Mouse (Mus musculus): ENCODE results near the gene Ndst2. TPM values are rescaled to one million over a fixed set of nuclear protein-coding genes. Genes with fewer than 3 reads are reported as not detected.

The Ndst2 gene
- 27.9 and 29.2 TPM in 2 replicates for polyA plus RNA-seq (2016; fragmentation: Nextera tagmentation; extraction: Ambion mirVana)

DNA sequence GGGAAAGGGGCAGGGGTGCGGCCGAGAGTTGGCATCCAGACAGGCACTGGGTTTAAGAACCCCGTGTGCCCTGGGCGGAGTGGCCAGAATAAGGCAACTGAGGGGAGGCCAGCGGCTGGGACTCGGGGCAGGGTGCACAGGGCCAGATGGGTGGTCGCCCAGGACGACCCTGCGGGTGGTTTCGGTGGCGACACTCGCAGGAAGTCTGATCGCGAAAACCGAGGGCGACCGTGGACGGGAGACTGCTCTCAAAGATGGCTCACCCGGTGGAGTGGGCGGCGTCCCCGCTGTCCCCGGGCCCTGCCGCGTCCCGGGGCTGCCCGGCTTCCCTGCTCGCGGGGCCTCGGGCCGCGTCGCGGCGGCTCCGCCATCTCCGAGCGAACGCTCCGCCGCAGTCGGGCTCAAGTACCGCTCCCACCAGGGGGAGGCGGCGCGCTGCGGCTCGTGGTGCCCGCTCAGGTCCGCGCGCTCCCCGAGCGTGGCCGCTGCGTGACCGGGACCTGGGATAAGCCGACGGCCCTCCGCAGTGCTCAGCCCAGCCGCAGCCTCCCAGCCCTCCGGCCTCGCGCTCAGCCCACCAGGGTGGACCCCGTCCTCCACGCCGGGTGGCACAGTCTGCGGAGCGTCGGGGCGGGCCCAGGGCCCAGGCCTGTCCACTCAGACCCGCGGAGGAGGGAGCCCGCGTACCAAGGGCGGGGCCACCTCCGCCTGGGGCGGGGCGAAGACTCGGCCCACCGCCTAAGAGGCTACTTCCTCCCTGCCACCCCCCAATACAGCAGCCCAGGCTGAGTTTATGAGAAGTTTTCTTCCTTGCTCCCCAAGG lies at the start of gene Ndst2:
TSS of gene Ndst2 (minus strand) at position 611 of the 823 bp plus-strand sequence.
- WGBS: under 1% methylated on average over 80 of the region's 81 CpGs
- DNase-seq (ENCODE audit: low spot score): peak; percentile 91
- peaks cover 76% of the 10 kb centered on the region for H3K36me3 ChIP-seq

DNA sequence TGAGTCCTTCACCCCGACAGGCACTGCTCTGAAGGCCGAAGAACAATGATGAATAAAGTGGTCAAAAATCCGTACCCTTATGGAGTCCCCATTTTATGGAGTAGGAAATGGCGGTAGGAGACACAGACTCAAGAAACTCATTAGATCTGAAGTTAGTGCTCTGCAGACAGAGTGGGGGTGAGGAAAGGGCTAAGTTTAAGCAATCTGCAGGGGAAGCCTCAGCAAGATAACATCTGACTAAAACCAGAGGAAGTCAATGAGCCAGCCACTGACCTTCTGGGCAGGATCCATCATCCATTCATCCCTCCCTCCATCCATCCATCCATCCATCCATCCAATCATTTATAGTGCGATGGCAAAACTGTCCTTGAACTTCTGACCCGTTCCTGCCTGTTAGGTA lies 49.2 kb upstream of the Ndst2 start:
- no peak overlapping the region for H3K4me3 ChIP-seq
- DNase-seq (ENCODE audit: low spot score): no peak
- peaks cover 20% of the 10 kb centered on the region for H3K4me1 ChIP-seq
- H3K27ac ChIP-seq: no peak overlapping the region
- H3K36me3 ChIP-seq: peaks cover 97% of the 10 kb centered on the region
- WGBS: 96% methylated on average over 6 of the region's 6 CpGs
- H3K9me3 ChIP-seq (replicated peaks): no peaks in the 10 kb centered on the region
- no peaks in the 10 kb centered on the region for H3K27me3 ChIP-seq (ENCODE audit: low read depth, poor library complexity, severe bottlenecking)

More for the DNA sequence above, at the start of gene Ndst2:
- peak within 1 kb of the TSS; percentile 97 for H3K27ac ChIP-seq
- peak within 1 kb of the TSS; percentile 94 for H3K4me3 ChIP-seq
- H3K9me3 ChIP-seq (replicated peaks): no peaks in the 10 kb centered on the region
- no peaks in the 10 kb centered on the region for H3K27me3 ChIP-seq (ENCODE audit: low read depth, poor library complexity, severe bottlenecking)
- peaks cover 26% of the 10 kb centered on the region for H3K4me1 ChIP-seq

DNA sequence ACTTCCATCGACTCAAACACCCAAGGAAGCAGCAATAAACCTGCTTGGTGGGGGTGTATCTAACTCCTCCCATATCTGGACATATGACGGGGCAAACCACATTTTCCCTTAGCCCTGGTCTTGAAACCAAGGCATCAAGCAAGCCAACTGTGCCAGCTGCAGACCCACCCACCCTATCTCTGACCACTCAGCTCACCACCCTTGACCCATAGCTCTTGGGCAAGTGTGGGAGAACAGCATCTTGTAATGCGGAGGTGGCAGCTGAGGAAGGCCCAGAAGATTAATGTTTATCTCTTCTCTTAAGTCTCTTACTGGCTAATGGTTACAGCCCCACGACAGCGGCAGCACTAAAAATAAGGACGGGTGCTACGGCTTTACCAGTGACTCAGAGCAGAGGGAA lies 48.5 kb upstream of the Ndst2 start:
- Histone ChIP-seq H3K4me3 (no peak overlapping the region), H3K36me3 (peaks cover 97% of the 10 kb centered on the region), H3K27me3 (ENCODE audit: low read depth, poor library complexity, severe bottlenecking) (no peaks in the 10 kb centered on the region), H3K27ac (no peak overlapping the region), H3K9me3 (replicated peaks) (no peaks in the 10 kb centered on the region), H3K4me1 (peaks cover 20% of the 10 kb centered on the region)
- 89% methylated on average over 7 of the region's 7 CpGs for WGBS
- no peak for DNase-seq (ENCODE audit: low spot score)

DNA sequence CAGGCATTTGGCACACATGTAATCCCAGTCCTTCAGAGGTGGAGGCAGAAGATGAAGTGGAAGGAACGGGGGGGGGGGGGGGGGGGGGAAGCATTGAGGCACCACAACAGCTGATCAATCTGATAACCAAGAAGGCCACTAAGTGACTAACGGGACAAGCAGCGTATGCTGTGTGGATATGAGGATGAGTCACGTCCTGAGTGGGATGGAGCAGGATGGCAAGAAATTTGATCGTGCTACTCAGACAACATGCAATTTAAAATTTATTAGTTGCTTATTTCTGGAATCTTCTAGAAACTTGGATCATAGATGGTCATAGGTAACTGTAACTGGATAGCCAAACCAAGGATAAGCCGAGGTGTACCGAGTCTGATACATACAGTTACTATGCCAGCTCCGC lies 45.9 kb upstream of the Ndst2 start:
- Histone ChIP-seq H3K4me1 (peaks cover 11% of the 10 kb centered on the region), H3K4me3 (no peak overlapping the region), H3K9me3 (replicated peaks) (no peaks in the 10 kb centered on the region), H3K27me3 (ENCODE audit: low read depth, poor library complexity, severe bottlenecking) (no peaks in the 10 kb centered on the region), H3K27ac (no peak overlapping the region), H3K36me3 (peaks cover 95% of the 10 kb centered on the region)
- DNase-seq (ENCODE audit: low spot score): no peak
- 95% methylated on average over 8 of the region's 8 CpGs for WGBS

DNA sequence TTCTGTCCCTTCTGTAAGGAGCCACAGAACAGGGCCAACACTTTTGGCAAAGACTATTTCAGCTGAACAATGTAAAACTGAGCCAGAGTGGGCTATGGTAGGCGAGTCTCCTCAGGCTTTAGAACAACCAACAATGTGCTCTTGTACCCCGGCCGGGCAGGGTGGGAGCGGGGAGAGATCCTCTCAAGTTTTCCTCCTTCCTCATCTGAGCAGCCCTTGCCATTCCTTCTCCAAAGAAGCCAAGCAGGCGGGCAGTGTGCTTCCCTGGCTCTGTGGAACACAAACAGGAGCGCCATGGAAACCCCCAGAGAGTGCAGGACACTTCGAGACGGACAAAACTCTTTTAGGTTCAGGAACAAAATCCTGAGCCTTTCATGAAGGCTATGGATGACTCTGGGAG lies 44.1 kb upstream of the Ndst2 start:
- no peak overlapping the region for H3K4me3 ChIP-seq
- 95% methylated on average over 8 of the region's 8 CpGs for WGBS
- no peaks in the 10 kb centered on the region for H3K9me3 ChIP-seq (replicated peaks)
- DNase-seq (ENCODE audit: low spot score): no peak
- no peaks in the 10 kb centered on the region for H3K27me3 ChIP-seq (ENCODE audit: low read depth, poor library complexity, severe bottlenecking)
- H3K36me3 ChIP-seq: peaks cover 78% of the 10 kb centered on the region
- no peak overlapping the region for H3K27ac ChIP-seq
- H3K4me1 ChIP-seq: peaks cover 10% of the 10 kb centered on the region

DNA sequence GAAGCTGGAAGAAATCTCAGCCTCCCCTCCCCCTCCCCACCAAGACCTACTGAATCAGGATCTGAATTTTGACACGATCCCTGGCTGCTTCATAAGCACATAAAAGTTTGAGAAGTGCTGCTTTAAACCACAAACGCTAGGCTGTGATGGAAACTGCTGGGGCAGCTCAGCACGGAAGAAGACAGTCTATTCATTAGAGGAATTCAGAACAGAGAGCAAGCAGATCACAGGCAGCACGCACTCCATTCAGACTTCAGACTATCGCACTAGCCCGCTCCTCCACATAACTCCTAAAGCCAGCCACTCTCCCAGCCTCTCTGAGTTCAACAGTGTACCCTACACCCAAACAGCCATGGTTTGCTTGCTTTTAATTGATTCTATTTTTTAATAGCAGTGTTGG lies 41.3 kb upstream of the Ndst2 start:
- Histone ChIP-seq H3K9me3 (replicated peaks) (no peaks in the 10 kb centered on the region), H3K36me3 (peaks cover 66% of the 10 kb centered on the region), H3K27me3 (ENCODE audit: low read depth, poor library complexity, severe bottlenecking) (no peaks in the 10 kb centered on the region), H3K4me1 (peaks cover 10% of the 10 kb centered on the region), H3K27ac (no peak overlapping the region; the same call in 1 of the 2 replicates), H3K4me3 (no peak overlapping the region)
- 61% methylated on average over 6 of the region's 6 CpGs for WGBS
- DNase-seq (ENCODE audit: low spot score): no peak

DNA sequence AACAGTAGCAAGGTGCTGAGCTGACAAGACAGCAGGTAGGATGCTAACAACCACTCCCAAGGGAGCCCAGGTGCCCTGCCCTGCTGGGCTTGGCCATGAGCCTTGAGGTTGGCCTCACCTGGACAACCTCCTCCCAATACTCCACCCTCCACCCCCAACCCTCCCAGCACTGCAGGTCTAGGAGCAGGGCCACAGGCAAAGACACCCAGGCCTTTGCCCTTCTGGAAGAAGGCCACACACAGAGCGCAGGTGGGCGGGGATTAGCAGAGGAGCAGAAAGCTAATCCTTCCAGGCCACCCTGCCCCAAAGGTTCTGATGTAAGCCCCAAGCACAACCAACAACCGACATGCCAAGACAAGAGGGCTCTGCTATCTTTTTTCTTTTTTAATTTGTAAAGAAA lies 39.0 kb upstream of the Ndst2 start:
- H3K36me3 ChIP-seq: peaks cover 69% of the 10 kb centered on the region
- no peak for DNase-seq (ENCODE audit: low spot score)
- no peak overlapping the region for H3K27ac ChIP-seq
- H3K4me1 ChIP-seq: peaks cover 10% of the 10 kb centered on the region
- no peaks in the 10 kb centered on the region for H3K9me3 ChIP-seq (replicated peaks)
- no peak overlapping the region for H3K4me3 ChIP-seq
- WGBS: 63% methylated on average over 3 of the region's 3 CpGs
- no peaks in the 10 kb centered on the region for H3K27me3 ChIP-seq (ENCODE audit: low read depth, poor library complexity, severe bottlenecking)

DNA sequence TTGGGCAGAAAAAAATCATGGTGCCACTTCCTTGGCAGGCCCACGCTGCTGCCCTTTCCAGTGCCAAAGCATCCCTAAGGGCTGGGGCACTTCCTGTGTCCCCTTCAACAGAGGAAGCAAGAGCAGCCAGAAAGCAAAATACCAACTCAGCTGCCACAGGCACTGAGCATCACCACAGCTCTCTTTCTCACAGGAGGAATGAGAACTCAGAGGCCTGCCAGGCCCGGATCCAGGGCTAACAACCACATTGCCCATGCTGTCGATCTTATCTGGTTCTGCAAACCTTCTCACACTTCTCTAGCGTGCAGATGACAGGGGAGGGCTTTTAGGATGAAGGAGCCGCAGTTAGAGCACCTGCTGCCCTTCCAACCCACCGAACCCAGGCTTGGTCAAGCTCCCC lies 38.4 kb upstream of the Ndst2 start:
- no peak overlapping the region for H3K27ac ChIP-seq
- DNase-seq (ENCODE audit: low spot score): no peak
- no peak overlapping the region for H3K4me3 ChIP-seq
- H3K36me3 ChIP-seq: peaks cover 69% of the 10 kb centered on the region
- peaks cover 10% of the 10 kb centered on the region for H3K4me1 ChIP-seq
- H3K27me3 ChIP-seq (ENCODE audit: low read depth, poor library complexity, severe bottlenecking): no peaks in the 10 kb centered on the region
- no peaks in the 10 kb centered on the region for H3K9me3 ChIP-seq (replicated peaks)
- WGBS: 88% methylated on average over 6 of the region's 6 CpGs

DNA sequence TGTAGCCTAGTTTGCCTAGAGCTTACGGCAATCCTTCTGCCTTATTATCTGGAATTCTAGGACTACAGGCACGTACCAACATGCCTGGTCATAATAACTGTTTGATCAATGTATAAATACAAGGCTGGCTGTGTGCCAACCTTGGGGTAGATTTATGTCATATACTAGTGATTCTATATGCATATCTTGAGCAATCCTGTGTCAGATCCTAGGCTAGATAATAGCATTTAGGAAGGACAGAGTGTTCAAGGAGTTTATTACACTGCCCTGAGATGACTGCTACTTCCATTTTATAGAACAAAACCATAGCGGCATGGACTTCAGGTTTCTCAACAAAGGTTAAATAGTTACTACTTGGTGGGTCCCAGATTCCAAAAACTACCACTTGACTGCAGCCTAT lies 37.6 kb upstream of the Ndst2 start:
- peaks cover 10% of the 10 kb centered on the region for H3K4me1 ChIP-seq
- no peaks in the 10 kb centered on the region for H3K27me3 ChIP-seq (ENCODE audit: low read depth, poor library complexity, severe bottlenecking)
- no peak overlapping the region for H3K27ac ChIP-seq
- WGBS: 93% methylated on average over 3 of the region's 3 CpGs
- no peak overlapping the region for H3K4me3 ChIP-seq
- no peak for DNase-seq (ENCODE audit: low spot score)
- H3K9me3 ChIP-seq (replicated peaks): no peaks in the 10 kb centered on the region
- peaks cover 67% of the 10 kb centered on the region for H3K36me3 ChIP-seq

DNA sequence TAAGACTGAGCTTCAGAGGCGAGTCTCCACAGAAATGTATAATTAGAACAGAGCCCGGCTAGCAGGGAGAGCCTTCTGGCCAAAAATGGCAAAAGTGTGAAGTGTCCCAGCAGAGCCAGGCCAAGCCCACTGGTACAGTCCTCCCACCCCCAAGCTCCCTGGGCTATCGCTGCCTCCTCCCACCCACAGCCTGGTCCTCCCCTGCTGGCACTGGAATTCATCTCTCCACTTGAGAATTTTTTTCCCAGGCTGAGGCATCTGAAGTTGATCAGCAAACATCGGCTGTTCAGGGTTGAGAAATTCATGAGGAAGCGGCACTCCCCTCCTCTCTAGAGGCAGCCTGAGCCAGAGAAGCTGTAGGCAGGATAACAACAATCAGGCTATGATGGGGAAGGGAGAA lies 34.2 kb upstream of the Ndst2 start:
- no peak for DNase-seq (ENCODE audit: low spot score)

DNA sequence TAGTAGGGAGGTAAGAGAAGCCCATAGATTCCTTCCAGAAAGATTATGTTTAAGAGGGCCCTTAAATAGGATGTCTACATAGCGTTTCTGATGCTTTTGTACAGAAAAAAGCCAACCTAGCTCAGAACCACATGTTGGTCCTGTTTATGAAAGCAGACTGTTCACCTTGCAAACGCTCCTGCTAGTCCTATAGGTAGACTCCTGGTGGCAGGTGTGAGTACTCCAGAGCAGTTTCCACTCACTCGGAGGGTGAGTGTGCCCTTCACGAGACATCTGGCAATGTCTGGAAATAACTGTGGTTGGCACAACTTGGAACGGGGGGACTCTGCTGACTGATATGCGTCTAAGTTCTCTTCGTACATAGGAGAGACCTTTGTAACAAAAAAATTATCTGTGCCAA lies 33.6 kb upstream of the Ndst2 start:
- 94% methylated on average over 7 of the region's 7 CpGs for WGBS
- H3K36me3 ChIP-seq: peaks cover 82% of the 10 kb centered on the region
- no peak overlapping the region for H3K27ac ChIP-seq
- H3K9me3 ChIP-seq (replicated peaks): no peaks in the 10 kb centered on the region
- DNase-seq (ENCODE audit: low spot score): no peak
- 0 out of 2 replicates have a peak, but pooled peaks cover 3% of the 10 kb centered on the region for H3K4me1 ChIP-seq
- no peaks in the 10 kb centered on the region for H3K27me3 ChIP-seq (ENCODE audit: low read depth, poor library complexity, severe bottlenecking)
- no peak overlapping the region for H3K4me3 ChIP-seq

More for the DNA sequence above, 34.2 kb upstream of the Ndst2 start:
- 90% methylated on average over 5 of the region's 5 CpGs for WGBS
- Histone ChIP-seq H3K36me3 (peaks cover 76% of the 10 kb centered on the region), H3K4me3 (no peak overlapping the region), H3K4me1 (peaks cover 3% of the 10 kb centered on the region; the same call in 1 of the 2 replicates), H3K27me3 (ENCODE audit: low read depth, poor library complexity, severe bottlenecking) (no peaks in the 10 kb centered on the region), H3K9me3 (replicated peaks) (no peaks in the 10 kb centered on the region), H3K27ac (no peak overlapping the region)

DNA sequence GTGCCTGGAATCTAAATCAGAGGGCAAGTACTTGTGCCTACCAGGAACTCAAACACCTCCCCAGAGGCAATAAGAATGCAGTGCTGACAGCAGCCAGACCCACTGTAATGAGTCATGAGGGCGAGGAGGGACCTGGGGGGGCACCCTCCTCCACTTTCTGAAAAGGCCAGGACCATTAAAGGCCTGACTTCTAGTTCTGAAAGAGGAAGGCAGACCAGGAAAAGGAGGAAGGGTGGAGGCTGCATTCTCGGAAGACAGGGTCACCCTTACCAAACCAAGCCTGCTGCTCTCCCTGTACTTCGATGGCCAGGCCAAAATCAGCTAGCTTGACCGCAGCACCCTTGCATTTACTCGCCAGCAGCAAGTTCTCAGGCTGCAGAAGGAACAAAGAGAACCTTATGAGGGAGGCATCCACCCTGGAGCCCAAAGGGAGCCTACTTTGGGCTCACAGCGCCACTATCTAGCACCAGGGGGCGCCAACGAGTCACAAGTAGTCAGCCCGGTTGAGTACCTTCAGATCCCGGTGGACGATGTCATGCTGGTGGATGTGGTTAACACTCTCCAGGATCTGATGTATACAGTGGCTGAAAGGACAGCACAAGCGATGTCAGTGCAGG lies 31.4 kb upstream of the Ndst2 start:
- Histone ChIP-seq H3K9me3 (replicated peaks) (no peaks in the 10 kb centered on the region), H3K36me3 (peaks cover 89% of the 10 kb centered on the region), H3K4me1 (0 out of 2 replicates have a peak, but pooled peaks cover 3% of the 10 kb centered on the region), H3K27ac (peak overlapping the region; percentile 50), H3K27me3 (ENCODE audit: low read depth, poor library complexity, severe bottlenecking) (no peaks in the 10 kb centered on the region), H3K4me3 (no peak overlapping the region)
- DNase-seq (ENCODE audit: low spot score): peak; percentile 90
- 28% methylated on average over 12 of the region's 12 CpGs for WGBS

DNA sequence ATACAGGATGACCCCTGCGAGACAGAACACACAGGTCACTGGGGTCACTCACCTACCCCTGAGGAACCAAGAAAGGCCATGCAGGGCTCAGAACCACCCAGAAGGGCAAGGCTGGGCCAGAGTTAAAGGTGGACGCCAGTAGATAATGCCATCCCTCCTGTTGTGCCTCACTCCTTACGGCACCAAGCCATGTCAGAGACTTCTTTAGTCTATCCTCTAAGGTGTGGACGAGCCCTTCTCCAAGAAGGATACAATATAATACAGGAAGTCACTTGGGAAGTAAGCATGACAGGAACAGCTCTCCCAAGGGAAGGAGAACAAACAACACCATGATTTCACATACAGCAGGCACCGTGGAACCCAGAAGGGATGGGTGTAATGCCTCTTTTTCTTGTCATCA lies 30.6 kb upstream of the Ndst2 start:
- H3K27ac ChIP-seq: no peak overlapping the region

More for the DNA sequence above, 30.6 kb upstream of the Ndst2 start:
- H3K36me3 ChIP-seq: peaks cover 89% of the 10 kb centered on the region
- no peak overlapping the region for H3K4me3 ChIP-seq
- 0 out of 2 replicates have a peak, but pooled peaks cover 3% of the 10 kb centered on the region for H3K4me1 ChIP-seq
- 88% methylated on average over 5 of the region's 5 CpGs for WGBS
- H3K27me3 ChIP-seq (ENCODE audit: low read depth, poor library complexity, severe bottlenecking): no peaks in the 10 kb centered on the region
- no peak for DNase-seq (ENCODE audit: low spot score)
- no peaks in the 10 kb centered on the region for H3K9me3 ChIP-seq (replicated peaks)

Measured in limb, embryonic 10.5 days (tissue).